Mouse (Mus musculus) embryonic fibroblast, embryonic 13.5 days (primary cell): ENCODE measurements at regions not wholly inside any gene's neighbourhood (a gene's known extent, or its start where the extent isn't known, plus 50 kb on each side); places are given as distances from the start of the nearest gene placed in this dataset.

ENCODE experiments used
- H3K27ac ChIP-seq: 2 replicates; pipeline ENCODE4 v1.5.1; 2012; ENCODE audit warnings: low read length, control low read depth, inconsistent platforms; ENCODE audit not compliant: insufficient read depth
- H3K4me1 ChIP-seq: 2 replicates; pipeline ENCODE4 v1.6.1; 2011; ENCODE audit warnings: low read length; ENCODE audit not compliant: control insufficient read depth, insufficient read depth
- H3K4me3 ChIP-seq: 2 replicates; pipeline ENCODE4 v1.5.1; 2011; ENCODE audit warnings: mild to moderate bottlenecking, control low read depth, low read length; ENCODE audit not compliant: insufficient read depth
- CTCF ChIP-seq: IDR thresholded peaks from 2 replicates; pipeline ENCODE4 v1.5.1; 2011; ENCODE audit warnings: mild to moderate bottlenecking, control low read depth, low read length, moderate library complexity, borderline replicate concordance; ENCODE audit not compliant: insufficient read depth
- POLR2A ChIP-seq: IDR thresholded peaks from 2 replicates; pipeline ENCODE4 v1.6.1; 2011; ENCODE audit warnings: low read depth, mild to moderate bottlenecking, control low read depth, low read length, moderate library complexity

DNA sequence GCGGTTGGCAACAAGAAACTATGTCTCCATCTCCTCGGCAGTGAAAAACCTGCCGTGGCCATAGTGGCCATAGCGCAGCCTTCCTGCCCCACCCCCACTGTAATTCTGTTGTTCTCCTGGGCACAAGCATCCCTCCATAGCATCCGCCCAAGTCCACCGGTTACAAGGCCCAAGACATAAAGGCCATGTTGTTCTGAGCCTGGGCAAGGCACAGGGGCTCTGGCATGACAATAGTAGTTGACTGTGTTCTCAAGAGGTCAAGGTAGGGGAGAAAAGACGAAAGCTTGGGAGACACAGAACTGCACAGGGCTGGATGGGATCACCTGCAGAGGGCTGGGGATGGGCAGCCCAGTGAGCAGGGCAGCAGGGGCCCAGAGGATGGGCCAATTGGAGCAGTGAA, 112.9 kb upstream of the Gli2 start:
- Histone ChIP-seq H3K4me3 (no peak overlapping the region), H3K27ac (no peak overlapping the region), H3K4me1 (no peaks in the 10 kb centered on the region)
- TF ChIP-seq POLR2A (no peak), CTCF (no peak)

DNA sequence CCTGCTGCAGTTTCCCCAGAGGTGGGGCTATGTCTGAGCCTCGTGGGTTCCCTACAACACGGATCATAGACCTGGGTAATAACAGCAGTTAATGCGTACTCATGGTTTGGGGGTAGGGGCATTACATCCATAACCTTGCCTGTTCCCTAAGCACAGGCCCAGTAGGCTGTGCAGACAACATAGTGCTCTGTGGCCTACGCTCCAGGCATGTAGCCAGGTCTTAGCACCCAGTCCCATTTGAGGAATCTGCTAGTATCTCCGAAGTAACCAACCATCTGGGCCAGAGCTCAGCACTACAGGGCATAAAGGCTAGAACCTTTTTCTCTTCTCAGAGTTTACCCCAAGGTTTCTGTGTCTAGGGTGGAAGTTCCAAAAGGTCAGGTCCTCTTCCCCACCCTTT, 111.4 kb upstream of the Gli2 start:
- no peak for TF ChIP-seq CTCF
- TF ChIP-seq POLR2A, result no peak
- Histone ChIP-seq H3K27ac (no peak overlapping the region), H3K4me1 (no peaks in the 10 kb centered on the region), H3K4me3 (no peak overlapping the region)

DNA sequence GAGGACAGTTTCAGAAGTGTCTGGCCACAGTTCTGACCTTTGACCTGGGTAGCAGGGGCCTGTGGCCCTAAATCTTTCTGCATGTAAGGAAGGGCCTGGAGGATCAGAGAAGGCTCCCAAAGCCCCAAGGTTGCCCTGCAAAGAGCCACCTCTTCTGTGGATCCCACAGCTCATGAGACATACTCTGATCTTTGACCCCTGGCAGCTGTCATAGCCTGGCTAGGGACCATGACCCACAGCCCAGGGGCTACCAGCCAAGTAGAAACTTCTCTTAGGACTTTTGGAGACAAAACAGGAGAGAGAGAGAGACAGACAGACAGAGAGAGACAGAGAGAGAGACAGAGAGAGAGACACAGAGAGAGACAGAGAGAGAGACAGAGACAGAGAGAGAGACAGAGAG, 110.4 kb upstream of the Gli2 start:
- no peak overlapping the region for H3K4me3 ChIP-seq
- H3K27ac ChIP-seq, result no peak overlapping the region
- H3K4me1 ChIP-seq, result no peaks in the 10 kb centered on the region
- TF ChIP-seq POLR2A, result no peak

DNA sequence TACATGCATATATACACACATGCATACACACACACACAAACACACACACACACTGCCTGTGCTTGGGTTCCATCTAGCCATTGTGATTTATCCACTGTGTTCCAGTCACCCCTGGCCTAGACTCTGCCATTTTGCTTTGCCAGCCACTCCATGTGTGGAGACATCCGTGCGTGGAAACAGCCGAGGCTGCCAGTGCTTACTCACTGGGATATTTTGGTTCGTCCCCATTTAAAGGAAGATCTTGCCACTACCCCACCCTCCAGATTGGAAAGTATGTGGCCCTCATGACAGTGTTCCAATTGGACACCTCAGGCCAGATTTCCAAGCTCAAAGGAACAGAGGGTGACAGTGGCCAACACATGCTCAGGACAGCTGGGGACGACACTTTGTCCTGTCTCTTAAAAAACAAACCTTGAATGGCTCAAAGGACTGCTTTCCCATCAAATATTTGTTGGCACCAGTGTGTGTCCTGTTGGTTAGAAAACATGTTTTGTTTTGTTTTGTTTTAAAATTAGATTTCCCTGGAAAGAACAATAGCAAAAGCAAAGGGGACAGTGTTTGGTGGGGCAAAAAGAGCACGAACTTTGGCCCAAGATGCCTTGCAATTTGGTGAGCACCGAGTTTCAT, 109.8 kb upstream of the Gli2 start:
- no peak for TF ChIP-seq CTCF
- Histone ChIP-seq H3K4me3 (no peak overlapping the region), H3K27ac (no peak overlapping the region), H3K4me1 (no peaks in the 10 kb centered on the region)

DNA sequence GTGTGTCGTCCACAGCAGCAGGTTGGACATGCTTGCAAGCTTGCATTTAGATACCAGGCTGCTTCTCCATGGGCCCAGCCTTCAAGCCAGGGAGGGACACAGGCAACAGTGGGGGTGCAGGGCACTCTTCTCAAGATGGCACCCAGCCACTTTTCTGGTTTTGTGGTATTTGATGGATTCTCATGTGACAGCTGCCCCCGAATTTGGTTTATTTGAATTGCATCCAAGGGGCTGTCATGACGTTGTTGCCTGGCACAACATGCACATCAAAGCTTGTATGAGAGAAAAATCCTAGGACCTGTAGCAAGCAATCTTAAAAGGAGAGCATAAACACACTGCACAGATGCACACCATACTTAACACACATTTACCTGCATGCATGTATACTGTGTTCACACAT, 108.3 kb upstream of the Gli2 start:
- H3K4me1 ChIP-seq, result no peaks in the 10 kb centered on the region
- no peak overlapping the region for H3K27ac ChIP-seq
- no peak overlapping the region for H3K4me3 ChIP-seq
- no peak for TF ChIP-seq POLR2A

DNA sequence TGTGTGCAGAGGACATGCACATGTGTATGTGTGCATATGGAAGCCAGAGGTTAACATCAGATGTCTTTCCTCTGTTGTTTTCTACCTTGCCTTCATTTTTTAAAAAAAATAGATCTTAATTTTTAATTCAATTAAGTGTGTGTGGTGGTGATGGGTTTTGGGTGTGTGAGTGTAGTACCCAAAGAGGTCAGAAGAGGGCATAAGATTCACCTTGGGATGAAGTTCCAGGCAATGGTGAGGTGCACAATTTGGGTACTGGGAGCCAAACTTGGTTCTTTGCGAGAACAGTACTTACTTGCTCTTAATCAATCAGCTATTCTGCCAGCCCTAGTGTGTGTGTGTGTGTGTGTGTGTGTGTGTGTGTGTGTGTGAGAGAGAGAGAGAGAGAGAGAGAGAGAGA, 106.9 kb upstream of the Gli2 start:
- no peak overlapping the region for H3K27ac ChIP-seq
- no peak for TF ChIP-seq POLR2A
- no peak for TF ChIP-seq CTCF
- no peaks in the 10 kb centered on the region for H3K4me1 ChIP-seq
- no peak overlapping the region for H3K4me3 ChIP-seq

DNA sequence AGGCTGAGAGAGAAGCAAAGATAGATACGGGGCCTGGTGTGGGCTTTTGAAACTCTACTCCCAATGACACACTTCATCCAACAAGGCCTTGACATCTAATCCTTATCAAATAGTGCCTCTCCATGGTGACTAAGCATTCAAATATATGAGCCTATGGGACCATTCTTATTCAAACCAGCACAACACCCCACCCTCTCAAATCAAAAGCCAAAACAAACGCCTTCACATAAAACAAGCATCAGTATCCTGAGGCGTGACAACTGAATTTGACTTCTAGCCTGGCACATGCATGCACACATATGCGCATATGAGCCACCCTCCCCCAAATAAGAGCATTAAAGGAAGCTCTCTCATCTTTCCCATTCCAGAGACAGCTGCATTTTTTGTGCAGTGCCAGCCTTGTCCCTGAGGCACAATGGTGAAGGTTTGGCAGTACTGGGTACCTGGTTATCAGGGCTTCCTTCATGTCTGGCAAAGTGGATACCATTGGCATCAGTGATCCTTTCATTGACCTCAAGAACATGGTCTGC, 103.8 kb upstream of the Gli2 start:
- H3K4me3 ChIP-seq, result no peak overlapping the region
- no peaks in the 10 kb centered on the region for H3K4me1 ChIP-seq
- H3K27ac ChIP-seq, result no peak overlapping the region
- TF ChIP-seq CTCF (no peak), POLR2A (no peak)

DNA sequence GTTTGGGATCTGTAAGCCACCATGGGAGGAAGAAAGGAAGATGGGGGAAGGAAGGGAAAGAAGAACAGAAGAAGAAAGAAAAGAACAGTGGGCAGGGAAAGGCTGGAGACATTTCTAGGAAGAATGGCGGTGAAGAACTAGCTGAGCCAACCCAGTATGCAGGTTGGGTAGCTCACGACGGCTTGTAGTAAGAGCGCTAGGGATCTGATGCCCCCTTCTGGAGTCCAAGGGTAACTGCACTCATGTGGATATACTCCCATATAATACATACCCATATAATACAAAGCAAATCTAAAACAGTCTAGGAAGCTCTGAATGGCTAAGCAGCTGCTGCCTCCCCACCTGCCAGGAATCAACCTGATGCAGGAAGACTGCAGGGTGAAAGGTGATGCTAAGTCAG, 100.2 kb upstream of the Gli2 start:
- Histone ChIP-seq H3K4me3 (no peak overlapping the region), H3K27ac (peak overlapping the region; percentile 69), H3K4me1 (no peaks in the 10 kb centered on the region)
- no peak for TF ChIP-seq POLR2A
- TF ChIP-seq CTCF, result no peak

DNA sequence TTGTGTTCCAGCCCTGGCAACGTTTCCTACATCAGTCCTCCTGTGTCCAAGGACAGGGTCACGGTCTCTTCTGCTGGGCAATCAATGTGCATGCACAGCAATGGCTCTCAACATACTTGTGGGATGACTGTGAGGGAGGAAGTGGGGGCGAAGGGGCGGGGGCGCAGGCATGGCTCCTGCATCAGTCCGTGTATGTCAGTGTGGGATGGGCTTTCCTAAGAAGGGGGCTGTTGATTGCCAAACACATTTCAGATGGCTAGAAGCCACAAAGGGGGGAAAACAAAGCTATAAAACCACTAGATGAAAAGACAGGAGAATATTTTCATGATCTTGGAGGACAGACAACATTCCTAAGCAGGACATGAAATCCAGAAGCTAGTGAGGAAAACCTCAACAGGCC, 99.4 kb upstream of the Gli2 start:
- H3K4me1 ChIP-seq, result no peaks in the 10 kb centered on the region
- TF ChIP-seq POLR2A, result no peak
- no peak for TF ChIP-seq CTCF
- peak overlapping the region; percentile 35 for H3K27ac ChIP-seq
- no peak overlapping the region for H3K4me3 ChIP-seq

DNA sequence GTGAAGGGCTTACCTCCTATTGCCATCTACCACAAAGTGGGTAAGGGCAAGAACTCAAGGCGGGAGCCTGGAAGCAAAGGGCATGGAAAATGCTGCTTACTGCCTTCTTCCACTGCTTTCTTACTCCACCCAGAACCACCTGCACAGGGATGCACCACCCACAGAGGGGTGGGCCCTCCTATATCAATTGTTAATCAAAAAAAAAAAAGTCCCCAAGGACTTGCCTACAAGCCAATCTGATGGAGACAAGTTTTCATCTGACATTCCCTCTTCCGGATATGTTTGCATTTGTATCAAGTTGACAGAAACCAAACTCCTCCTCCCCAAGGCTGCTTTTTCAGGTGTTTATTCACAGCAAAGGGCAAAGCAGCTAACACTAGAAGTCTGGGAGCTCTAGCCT, 94.1 kb upstream of the Gli2 start:
- Histone ChIP-seq H3K27ac (no peak overlapping the region), H3K4me3 (no peak overlapping the region), H3K4me1 (peaks cover 6% of the 10 kb centered on the region)
- TF ChIP-seq POLR2A (no peak), CTCF (no peak)

DNA sequence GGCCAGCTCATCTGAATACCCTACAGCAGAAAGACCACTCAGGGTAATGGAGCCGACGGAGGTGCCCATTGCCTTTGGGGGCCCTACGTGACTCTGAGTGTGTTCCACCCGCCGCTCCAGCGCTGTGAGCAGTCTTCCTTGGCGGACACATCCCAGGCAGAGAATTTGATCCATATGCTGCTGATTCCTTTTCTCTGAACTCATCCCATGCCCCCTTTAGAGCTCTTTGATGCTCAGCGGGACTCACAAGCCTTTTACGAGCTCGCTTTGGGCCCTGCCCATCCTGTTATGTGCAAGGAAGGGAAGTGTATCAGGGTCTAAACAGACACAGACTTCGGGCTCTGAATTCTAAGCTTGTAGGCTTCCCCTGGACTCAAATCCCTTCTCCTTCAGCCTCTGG, 90.4 kb upstream of the Gli2 start:
- H3K27ac ChIP-seq, result peak overlapping the region; percentile 45

More for the DNA sequence above, 90.4 kb upstream of the Gli2 start:
- H3K4me3 ChIP-seq, result no peak overlapping the region
- H3K4me1 ChIP-seq, result peaks cover 6% of the 10 kb centered on the region
- TF ChIP-seq CTCF (no peak), POLR2A (no peak)
